Mouse (Mus musculus): ENCODE measurements at regions not wholly inside any gene's neighbourhood (a gene's known extent, or its start where the extent isn't known, plus 50 kb on each side); places are given as distances from the start of the nearest gene placed in this dataset.

DNA sequence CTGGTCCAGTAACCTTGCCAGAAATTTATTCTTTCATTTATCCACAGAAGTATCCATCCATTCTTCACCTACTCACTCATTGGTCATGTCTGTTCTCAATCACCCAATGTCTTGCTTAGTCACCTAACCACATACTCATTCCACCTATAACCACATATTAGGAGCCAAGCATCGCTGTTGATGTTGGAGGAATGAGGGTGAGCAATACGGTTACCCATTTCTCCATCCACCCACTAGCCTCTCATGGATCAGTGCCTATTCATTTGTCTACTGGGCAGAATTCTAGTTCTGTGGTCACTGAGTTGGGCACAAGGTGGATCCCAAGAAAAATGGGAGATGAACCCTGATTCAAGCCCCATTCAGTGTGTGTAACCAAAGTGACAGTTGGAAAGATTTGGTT, 375.6 kb upstream of the Maf start:
- Histone ChIP-seq H3K4me3 (no peak overlapping the region), H3K4me2 (replicated peaks) (no peak overlapping the region), H3K9me3 (no peaks in the 10 kb centered on the region), H3K4me1 (no peaks in the 10 kb centered on the region), H3K27ac (no peak overlapping the region), H3K36me3 (no peaks in the 10 kb centered on the region), H3K9ac (no peak overlapping the region), H3K27me3 (no peaks in the 10 kb centered on the region)
- WGBS: 87% methylated on average over 2 of the region's 2 CpGs
- no peak for ATAC-seq (ENCODE audit: low FRiP score, low read depth)

- WGBS: 74% methylated on average over 5 of the region's 5 CpGs
- no peaks in the 10 kb centered on the region for H3K4me1 ChIP-seq
- no peak overlapping the region for H3K9ac ChIP-seq
- no peaks in the 10 kb centered on the region for H3K9me3 ChIP-seq
- no peak for ATAC-seq (ENCODE audit: low FRiP score, low read depth)
- H3K4me2 ChIP-seq (replicated peaks): no peak overlapping the region
- no peaks in the 10 kb centered on the region for H3K36me3 ChIP-seq
- no peak overlapping the region for H3K27ac ChIP-seq
- H3K4me3 ChIP-seq: no peak overlapping the region
- no peaks in the 10 kb centered on the region for H3K27me3 ChIP-seq
Measured at GRCm38 (mm10) chr8:116078849-116079407, 371.3 kb upstream of the Maf start.

DNA sequence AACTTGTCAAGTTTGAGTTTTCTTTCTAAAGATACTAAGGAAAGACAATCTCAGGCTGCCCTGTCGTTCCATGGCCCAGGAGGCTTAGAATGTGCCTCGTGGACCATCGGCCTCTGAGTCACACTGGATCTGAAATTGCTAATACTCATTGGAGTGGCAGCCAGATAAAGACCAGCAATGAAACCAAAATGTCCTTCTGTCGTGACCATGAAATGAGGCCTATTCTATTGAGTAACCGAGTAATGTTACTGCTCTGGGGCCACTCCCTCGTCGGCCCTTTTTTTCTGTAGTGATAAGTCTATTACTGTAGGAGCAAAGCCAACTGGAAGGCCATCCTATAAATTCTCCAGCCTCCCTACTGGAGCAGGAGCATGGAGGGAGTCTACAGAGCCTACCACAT, 363.9 kb upstream of the Maf start:
- H3K4me1 ChIP-seq: no peaks in the 10 kb centered on the region
- H3K27me3 ChIP-seq: no peaks in the 10 kb centered on the region
- no peak overlapping the region for H3K4me2 ChIP-seq (replicated peaks)
- no peak overlapping the region for H3K4me3 ChIP-seq
- H3K36me3 ChIP-seq: no peaks in the 10 kb centered on the region
- ATAC-seq (ENCODE audit: low FRiP score, low read depth): no peak
- 92% methylated on average over 7 of the region's 7 CpGs for WGBS
- H3K9me3 ChIP-seq: no peaks in the 10 kb centered on the region
- H3K27ac ChIP-seq: no peak overlapping the region
- no peak overlapping the region for H3K9ac ChIP-seq

- no peaks in the 10 kb centered on the region for H3K27me3 ChIP-seq
- no peak for ATAC-seq (ENCODE audit: low FRiP score, low read depth)
- no peak overlapping the region for H3K9ac ChIP-seq
- no peaks in the 10 kb centered on the region for H3K4me1 ChIP-seq
- H3K4me3 ChIP-seq: no peak overlapping the region
- H3K27ac ChIP-seq: no peak overlapping the region
- H3K36me3 ChIP-seq: no peaks in the 10 kb centered on the region
- 81% methylated on average over 3 of the region's 3 CpGs for WGBS
- H3K9me3 ChIP-seq: no peaks in the 10 kb centered on the region
- no peak overlapping the region for H3K4me2 ChIP-seq (replicated peaks)
Measured at GRCm38 (mm10) chr8:116069538-116069937, 361.9 kb upstream of the Maf start.

- ATAC-seq (ENCODE audit: low FRiP score, low read depth): no peak
- no peak overlapping the region for H3K4me2 ChIP-seq (replicated peaks)
- no peak overlapping the region for H3K4me3 ChIP-seq
- 92% methylated on average over 5 of the region's 5 CpGs for WGBS
- no peak overlapping the region for H3K9ac ChIP-seq
- no peaks in the 10 kb centered on the region for H3K9me3 ChIP-seq
- no peaks in the 10 kb centered on the region for H3K36me3 ChIP-seq
- H3K4me1 ChIP-seq: no peaks in the 10 kb centered on the region
- H3K27ac ChIP-seq: no peak overlapping the region
- H3K27me3 ChIP-seq: no peaks in the 10 kb centered on the region
Measured at GRCm38 (mm10) chr8:116067978-116068375, 360.4 kb upstream of the Maf start.

- H3K27ac ChIP-seq: no peak overlapping the region
- H3K36me3 ChIP-seq: no peaks in the 10 kb centered on the region
- ATAC-seq (ENCODE audit: low FRiP score, low read depth): no peak
- H3K9ac ChIP-seq: no peak overlapping the region
- H3K27me3 ChIP-seq: no peaks in the 10 kb centered on the region
- H3K4me2 ChIP-seq (replicated peaks): no peak overlapping the region
- no peak overlapping the region for H3K4me3 ChIP-seq
- 61% methylated on average over 9 of the region's 9 CpGs for WGBS
- H3K9me3 ChIP-seq: no peaks in the 10 kb centered on the region
- H3K4me1 ChIP-seq: no peaks in the 10 kb centered on the region
Measured at GRCm38 (mm10) chr8:116067182-116067977, 359.8 kb upstream of the Maf start.

GRCm38 (mm10) chr8:116065871-116066270, 358.3 kb upstream of the Maf start:
- H3K4me3 ChIP-seq: no peak overlapping the region
- no peak overlapping the region for H3K9ac ChIP-seq
- WGBS: 68% methylated on average over 7 of the region's 7 CpGs
- no peak for ATAC-seq (ENCODE audit: low FRiP score, low read depth)
- H3K27me3 ChIP-seq: no peaks in the 10 kb centered on the region
- H3K4me2 ChIP-seq (replicated peaks): no peak overlapping the region
- no peaks in the 10 kb centered on the region for H3K36me3 ChIP-seq
- no peak overlapping the region for H3K27ac ChIP-seq
- H3K4me1 ChIP-seq: no peaks in the 10 kb centered on the region
- no peaks in the 10 kb centered on the region for H3K9me3 ChIP-seq

- no peaks in the 10 kb centered on the region for H3K4me1 ChIP-seq
- no peak overlapping the region for H3K4me2 ChIP-seq (replicated peaks)
- no peak overlapping the region for H3K4me3 ChIP-seq
- H3K27me3 ChIP-seq: no peaks in the 10 kb centered on the region
- no peaks in the 10 kb centered on the region for H3K9me3 ChIP-seq
- ATAC-seq (ENCODE audit: low FRiP score, low read depth): no peak
- no peaks in the 10 kb centered on the region for H3K36me3 ChIP-seq
- WGBS: 95% methylated on average over 7 of the region's 7 CpGs
- no peak overlapping the region for H3K9ac ChIP-seq
- no peak overlapping the region for H3K27ac ChIP-seq
Measured at GRCm38 (mm10) chr8:116065327-116065726, 357.7 kb upstream of the Maf start.

DNA sequence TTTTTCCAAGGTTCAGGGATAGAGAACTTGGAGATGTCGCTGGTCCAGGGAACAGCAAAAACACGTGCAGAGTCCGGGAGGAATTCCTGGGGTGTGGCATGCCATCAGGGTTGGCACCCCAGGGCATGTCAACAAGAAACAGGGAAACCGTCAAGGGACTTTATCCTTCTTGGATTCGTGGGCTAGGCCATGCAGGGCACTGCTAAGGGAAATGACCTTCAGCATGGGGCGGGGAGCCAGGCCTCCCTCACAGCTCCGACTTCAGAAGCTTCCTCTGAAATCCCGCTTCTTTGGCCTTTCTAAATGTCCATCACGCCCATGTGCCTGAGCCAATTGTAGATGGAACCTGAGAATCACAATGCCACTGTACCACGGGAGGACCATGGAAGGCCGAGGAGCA, 357.0 kb upstream of the Maf start:
- no peak for ATAC-seq (ENCODE audit: low FRiP score, low read depth)
- no peak overlapping the region for H3K4me3 ChIP-seq
- no peak overlapping the region for H3K4me2 ChIP-seq (replicated peaks)
- H3K9ac ChIP-seq: no peak overlapping the region
- no peaks in the 10 kb centered on the region for H3K36me3 ChIP-seq
- no peaks in the 10 kb centered on the region for H3K27me3 ChIP-seq
- no peaks in the 10 kb centered on the region for H3K4me1 ChIP-seq
- no peaks in the 10 kb centered on the region for H3K9me3 ChIP-seq
- H3K27ac ChIP-seq: no peak overlapping the region
- WGBS: 89% methylated on average over 11 of the region's 11 CpGs

DNA sequence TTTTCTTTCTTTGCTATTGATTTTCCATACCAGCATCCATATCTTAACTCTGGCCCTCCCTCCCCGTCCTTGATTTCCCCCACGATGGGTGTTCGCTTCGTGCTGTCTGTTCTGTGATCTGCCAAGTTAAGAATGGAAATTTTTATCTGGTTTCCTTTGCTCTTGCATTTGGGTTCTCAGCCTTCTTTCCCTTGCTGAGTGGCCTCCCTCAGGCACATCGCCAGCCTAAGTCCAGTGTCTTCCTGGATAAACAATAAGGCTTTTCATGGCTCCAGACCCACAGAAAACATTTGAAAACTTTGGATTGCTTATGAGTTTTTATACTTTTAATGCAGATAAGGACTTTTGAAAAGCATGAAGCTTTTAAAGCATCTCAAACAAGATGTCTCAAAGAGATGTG, 355.9 kb upstream of the Maf start:
- no peaks in the 10 kb centered on the region for H3K36me3 ChIP-seq
- no peaks in the 10 kb centered on the region for H3K9me3 ChIP-seq
- H3K4me3 ChIP-seq: no peak overlapping the region
- H3K4me1 ChIP-seq: no peaks in the 10 kb centered on the region
- WGBS: 92% methylated on average over 5 of the region's 5 CpGs
- no peaks in the 10 kb centered on the region for H3K27me3 ChIP-seq
- ATAC-seq (ENCODE audit: low FRiP score, low read depth): no peak
- no peak overlapping the region for H3K9ac ChIP-seq
- H3K27ac ChIP-seq: no peak overlapping the region
- H3K4me2 ChIP-seq (replicated peaks): no peak overlapping the region

GRCm38 (mm10) chr8:116053483-116053882, 345.9 kb upstream of the Maf start:
- WGBS: 61% methylated on average over 7 of the region's 7 CpGs
- no peak overlapping the region for H3K4me2 ChIP-seq (replicated peaks)
- H3K27ac ChIP-seq: no peak overlapping the region
- H3K9me3 ChIP-seq: no peaks in the 10 kb centered on the region
- H3K36me3 ChIP-seq: no peaks in the 10 kb centered on the region
- H3K4me1 ChIP-seq: peaks cover 7% of the 10 kb centered on the region; the same call in 1 of the 2 replicates
- no peak overlapping the region for H3K9ac ChIP-seq
- no peaks in the 10 kb centered on the region for H3K27me3 ChIP-seq
- no peak overlapping the region for H3K4me3 ChIP-seq
- ATAC-seq (ENCODE audit: low FRiP score, low read depth): no peak

GRCm38 (mm10) chr8:116053043-116053442, 345.4 kb upstream of the Maf start:
- H3K4me3 ChIP-seq: no peak overlapping the region
- no peaks in the 10 kb centered on the region for H3K9me3 ChIP-seq
- H3K27me3 ChIP-seq: no peaks in the 10 kb centered on the region
- peaks cover 7% of the 10 kb centered on the region; the same call in 1 of the 2 replicates for H3K4me1 ChIP-seq
- ATAC-seq (ENCODE audit: low FRiP score, low read depth): no peak
- no peak overlapping the region for H3K27ac ChIP-seq
- no peak overlapping the region for H3K4me2 ChIP-seq (replicated peaks)
- H3K36me3 ChIP-seq: no peaks in the 10 kb centered on the region
- 79% methylated on average over 6 of the region's 6 CpGs for WGBS
- H3K9ac ChIP-seq: no peak overlapping the region

DNA sequence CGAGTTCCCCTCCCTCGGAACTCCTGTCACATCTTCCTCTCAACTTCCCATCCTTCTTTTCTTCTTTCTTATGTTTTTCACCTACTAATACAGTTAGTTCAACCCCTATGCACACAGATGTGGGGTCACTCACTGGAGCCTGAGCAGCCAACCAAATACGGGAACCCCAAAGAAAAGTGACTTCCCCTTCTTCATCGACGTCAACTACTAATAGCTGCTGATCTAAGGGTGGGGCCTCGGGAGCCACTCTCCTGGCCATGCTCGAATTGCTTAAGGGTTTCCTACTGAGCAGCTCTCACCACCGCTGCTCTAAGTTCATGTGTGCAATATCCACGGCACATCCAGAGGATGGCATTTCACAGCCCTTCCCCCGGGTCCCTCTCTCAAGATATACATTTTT, 340.9 kb upstream of the Maf start:
- Histone ChIP-seq H3K9ac (no peak overlapping the region), H3K4me3 (no peak overlapping the region), H3K27ac (no peak overlapping the region), H3K9me3 (no peaks in the 10 kb centered on the region), H3K27me3 (no peaks in the 10 kb centered on the region), H3K36me3 (no peaks in the 10 kb centered on the region), H3K4me1 (peaks cover 2% of the 10 kb centered on the region; the same call in 1 of the 2 replicates), H3K4me2 (replicated peaks) (no peak overlapping the region)
- no peak for ATAC-seq (ENCODE audit: low FRiP score, low read depth)
- WGBS: 80% methylated on average over 10 of the region's 10 CpGs

Measured in limb, embryonic 13.5 days (tissue).